Mouse (Mus musculus) liver, embryonic 14.5 days (tissue): Measurements from ENCODE around the gene Me3.

Source experiments
- CTCF ChIP-seq: IDR thresholded peaks from 2 replicates; pipeline ENCODE4 v1.5.1; 2016; ENCODE audit warnings: antibody characterized with exemption, low read depth, control low read depth
- EP300 ChIP-seq: IDR thresholded peaks from 2 replicates; pipeline ENCODE4 v1.6.1; 2016; ENCODE audit warnings: antibody characterized with exemption, low read depth

- TF ChIP-seq CTCF (no peak), EP300 (no peak)
These were observed at the start of gene Me3 for GRCm38 (mm10) chr7:89632342-89633251.
